Mouse (Mus musculus) forebrain, embryonic 13.5 days (tissue): Measurements from ENCODE around the gene Dock3. TPM values are rescaled to one million over a fixed set of nuclear protein-coding genes. Genes with fewer than 3 reads are reported as not detected.
A peak's percentile ranks its signal among the peaks of the same experiment; 100 is the strongest.
"Not testable (repeated sequence)": the region's sequence is repeated elsewhere in the genome, so short reads cannot be mapped to it uniquely, and the experiment has no call there.

Experiments
- ATAC-seq: fragments of 200-750 bp; cut with Nextera tagmentation; 2 replicates; pipeline ENCODE4 v1.8.0; 2017
- H3K27ac ChIP-seq: fragments of 300-500 bp; sonication (generic); 2 replicates; pipeline ENCODE4 v1.5.1; 2015; ENCODE audit warnings: inconsistent platforms, mild to moderate bottlenecking, moderate library complexity
- H3K27me3 ChIP-seq: fragments of 300-500 bp; sonication (generic); 2 replicates; pipeline ENCODE4 v1.6.1; 2015; ENCODE audit warnings: mild to moderate bottlenecking, inconsistent platforms
- H3K36me3 ChIP-seq: fragments of 300-500 bp; sonication (generic); 2 replicates; pipeline ENCODE4 v1.6.1; 2015; ENCODE audit warnings: mild to moderate bottlenecking, inconsistent platforms; ENCODE audit not compliant: poor library complexity, severe bottlenecking
- H3K4me1 ChIP-seq: fragments of 300-500 bp; sonication (generic); 2 replicates; pipeline ENCODE4 v1.6.1; 2015; ENCODE audit warnings: inconsistent platforms
- H3K4me2 ChIP-seq: fragments of 300-500 bp; sonication (generic); 2 replicates; pipeline ENCODE4 v1.6.1; 2015; ENCODE audit warnings: inconsistent platforms, mild to moderate bottlenecking, moderate library complexity
- H3K4me3 ChIP-seq: fragments of 300-500 bp; sonication (generic); 2 replicates; pipeline ENCODE4 v1.5.1; 2015; ENCODE audit warnings: mild to moderate bottlenecking, inconsistent platforms
- H3K9ac ChIP-seq: fragments of 300-500 bp; sonication (generic); 2 replicates; pipeline ENCODE4 v1.6.1; 2015; ENCODE audit warnings: mild to moderate bottlenecking, inconsistent platforms
- H3K9me3 ChIP-seq: fragments of 300-500 bp; sonication (generic); replicated peaks from 2 replicates; pipeline ENCODE4 v1.6.1; 2016; ENCODE audit warnings: inconsistent platforms
- WGBS: fragments of 180-500 bp; shearing (Covaris S2); methylation state at CpG from one replicate; pipeline ENCODE4 v1.1.7; 2015; 5-methylcytosine and 5-hydroxymethylcytosine counted together
- polyA plus RNA-seq: library from polyadenylated mRNA; unstranded; fragments of >200 nt; fragmentation: Nextera tagmentation; extraction: Ambion mirVana; gene quantifications from 2 replicates; pipeline ENCODE4 v1.2.1, GENCODE M21; 2015

Gene Dock3
- polyA plus RNA-seq, 1 experiment from 2014 or later: 16.1 TPM

DNA sequence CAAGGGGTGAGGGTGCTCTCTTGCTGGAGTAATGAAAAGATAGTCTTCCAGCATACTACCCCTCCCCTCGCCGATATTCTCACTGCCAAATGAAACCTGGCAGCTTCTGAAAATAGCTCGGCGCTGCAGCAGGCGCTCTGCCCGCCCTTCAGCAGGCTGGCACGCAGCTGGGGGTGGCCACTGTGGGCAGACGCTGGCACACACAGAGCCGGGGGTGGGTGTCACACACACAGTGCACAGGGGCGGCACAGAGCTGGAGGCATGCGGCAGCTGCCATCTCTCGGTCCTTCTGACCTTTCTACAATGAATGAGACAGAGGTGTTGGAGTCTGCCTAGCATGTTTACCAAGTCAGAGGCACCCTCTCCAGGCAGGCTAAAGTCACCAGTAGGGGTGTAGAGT lies 22.8 kb upstream of the Dock3 start:
- peak overlapping the region; percentile 30; the same call in 1 of the 2 replicates for H3K4me2 ChIP-seq
- no peaks in the 10 kb centered on the region for H3K9me3 ChIP-seq
- H3K4me3 ChIP-seq: no peak overlapping the region
- H3K9ac ChIP-seq: 0 out of 2 replicates have a peak overlapping the region, but pooled peaks have one; percentile 40
- peaks cover 57% of the 10 kb centered on the region for H3K4me1 ChIP-seq
- H3K27ac ChIP-seq: peak overlapping the region; percentile 59; the same call in 1 of the 2 replicates
- no peaks in the 10 kb centered on the region for H3K27me3 ChIP-seq
- no peaks in the 10 kb centered on the region for H3K36me3 ChIP-seq
- ATAC-seq: peak; percentile 84
- WGBS: 63% methylated on average over 12 of the region's 12 CpGs

GRCm38 (mm10) chr9:107252164-107252563 lies 20.5 kb upstream of the Dock3 start:
- peak; percentile 76 for ATAC-seq
- Histone ChIP-seq H3K9ac (peak overlapping the region; percentile 48), H3K36me3 (no peaks in the 10 kb centered on the region), H3K27ac (peak overlapping the region; percentile 84), H3K9me3 (no peaks in the 10 kb centered on the region), H3K27me3 (no peaks in the 10 kb centered on the region), H3K4me3 (no peak overlapping the region), H3K4me1 (peaks cover 47% of the 10 kb centered on the region), H3K4me2 (peak overlapping the region; percentile 35)
- 2% methylated on average over 5 of the region's 5 CpGs for WGBS

GRCm38 (mm10) chr9:107250416-107251337 lies 19.0 kb upstream of the Dock3 start:
- Histone ChIP-seq H3K36me3 (no peaks in the 10 kb centered on the region), H3K27ac (no peak overlapping the region), H3K4me1 (peaks cover 41% of the 10 kb centered on the region), H3K27me3 (no peaks in the 10 kb centered on the region), H3K4me2 (no peak overlapping the region), H3K9ac (no peak overlapping the region), H3K4me3 (no peak overlapping the region), H3K9me3 (no peaks in the 10 kb centered on the region)
- 84% methylated on average over 14 of the region's 14 CpGs for WGBS
- ATAC-seq: no peak

DNA sequence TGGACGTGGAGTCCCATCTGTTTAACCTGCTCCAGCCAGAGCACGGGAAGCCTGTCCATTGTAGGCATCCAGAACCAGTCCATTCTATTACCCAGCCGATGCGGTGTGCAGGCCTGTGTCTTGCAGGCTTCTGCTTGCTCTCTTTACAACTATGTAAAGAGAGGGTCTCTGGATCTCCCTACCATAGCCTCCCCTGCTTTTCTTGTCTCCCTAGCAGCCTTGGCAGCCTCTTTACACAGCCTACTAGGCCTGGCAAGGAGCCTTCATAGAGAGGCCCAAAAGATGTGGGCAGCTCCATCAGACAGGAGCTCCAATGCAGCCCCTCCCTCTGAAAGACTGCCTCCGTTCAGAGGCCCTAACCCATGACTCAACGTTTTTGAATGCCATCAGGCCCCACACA lies 17.4 kb upstream of the Dock3 start:
- no peaks in the 10 kb centered on the region for H3K36me3 ChIP-seq
- H3K4me1 ChIP-seq: peaks cover 26% of the 10 kb centered on the region
- H3K4me3 ChIP-seq: no peak overlapping the region
- H3K27ac ChIP-seq: no peak overlapping the region
- no peaks in the 10 kb centered on the region for H3K27me3 ChIP-seq
- no peak overlapping the region for H3K9ac ChIP-seq
- H3K4me2 ChIP-seq: no peak overlapping the region
- ATAC-seq: no peak
- H3K9me3 ChIP-seq: no peaks in the 10 kb centered on the region
- WGBS: 80% methylated on average over 6 of the region's 6 CpGs

GRCm38 (mm10) chr9:107246170-107246569 lies 14.5 kb upstream of the Dock3 start:
- no peak overlapping the region for H3K9ac ChIP-seq
- peaks cover 4% of the 10 kb centered on the region; the same call in 1 of the 2 replicates for H3K4me1 ChIP-seq
- 77% methylated on average over 4 of the region's 4 CpGs for WGBS
- no peak for ATAC-seq
- no peaks in the 10 kb centered on the region for H3K36me3 ChIP-seq
- H3K27me3 ChIP-seq: no peaks in the 10 kb centered on the region
- H3K4me3 ChIP-seq: no peak overlapping the region
- no peaks in the 10 kb centered on the region for H3K9me3 ChIP-seq
- H3K4me2 ChIP-seq: no peak overlapping the region
- H3K27ac ChIP-seq: no peak overlapping the region

DNA sequence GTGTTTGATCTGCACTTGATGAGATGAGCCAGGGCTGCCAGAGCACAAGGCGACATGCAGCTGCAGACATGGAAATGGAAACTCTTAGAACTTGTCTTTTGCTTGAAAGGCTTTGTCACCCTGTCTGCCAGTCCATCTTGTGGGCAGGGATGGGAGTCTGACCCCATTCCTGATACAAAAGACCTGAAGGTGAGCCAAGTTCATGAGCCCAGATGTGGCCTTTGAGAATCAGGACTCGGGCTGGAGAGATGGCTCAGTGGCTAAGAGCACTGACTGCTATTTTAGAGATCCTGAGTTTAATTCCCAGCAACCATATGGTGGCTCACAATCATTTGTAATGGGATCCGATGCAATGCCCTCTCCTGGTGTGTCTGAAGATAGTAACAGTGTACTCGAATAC lies 13.6 kb upstream of the Dock3 start:
- no peak overlapping the region for H3K9ac ChIP-seq
- H3K4me1 ChIP-seq: no peaks in the 10 kb centered on the region
- ATAC-seq: no peak
- no peak overlapping the region for H3K27ac ChIP-seq
- H3K4me3 ChIP-seq: no peak overlapping the region
- no peaks in the 10 kb centered on the region for H3K27me3 ChIP-seq
- H3K4me2 ChIP-seq: no peak overlapping the region
- 86% methylated on average over 4 of the region's 4 CpGs for WGBS
- H3K36me3 ChIP-seq: no peaks in the 10 kb centered on the region
- no peaks in the 10 kb centered on the region for H3K9me3 ChIP-seq

GRCm38 (mm10) chr9:107236151-107236550 lies 4.4 kb upstream of the Dock3 start:
- no peak for ATAC-seq
- Histone ChIP-seq H3K4me2 (no peak overlapping the region), H3K27ac (no peak overlapping the region), H3K27me3 (peaks cover 52% of the 10 kb centered on the region), H3K4me1 (no peaks in the 10 kb centered on the region), H3K4me3 (no peak overlapping the region), H3K9me3 (no peaks in the 10 kb centered on the region), H3K36me3 (no peaks in the 10 kb centered on the region), H3K9ac (no peak overlapping the region)
- 72% methylated on average over 5 of the region's 5 CpGs for WGBS

DNA sequence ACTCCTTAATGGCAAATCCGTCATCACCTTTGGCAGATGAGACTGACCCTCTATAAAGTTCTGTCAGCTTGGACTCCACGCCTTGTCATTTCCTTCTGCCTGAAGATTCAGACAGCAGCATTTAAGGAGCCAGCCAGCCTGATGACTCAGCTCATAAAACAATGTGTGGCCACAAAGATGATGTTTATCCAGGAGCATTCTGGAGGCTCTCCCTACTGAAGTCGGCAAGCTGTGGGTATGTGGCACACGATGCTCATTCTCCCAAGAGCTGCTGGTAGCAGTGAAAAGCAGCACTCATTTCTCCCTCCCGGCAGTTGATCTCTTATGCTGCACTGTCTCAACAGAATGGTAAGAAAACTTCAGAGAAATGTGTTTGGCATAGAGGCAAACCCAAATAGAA lies 3.6 kb upstream of the Dock3 start:
- Histone ChIP-seq H3K9ac (no peak overlapping the region), H3K9me3 (no peaks in the 10 kb centered on the region), H3K27ac (no peak overlapping the region), H3K4me3 (no peak overlapping the region), H3K27me3 (peaks cover 52% of the 10 kb centered on the region), H3K36me3 (no peaks in the 10 kb centered on the region), H3K4me2 (no peak overlapping the region), H3K4me1 (peaks cover under 1% of the 10 kb centered on the region; the same call in 1 of the 2 replicates)
- WGBS: 71% methylated on average over 5 of the region's 5 CpGs
- ATAC-seq: no peak

- H3K27ac ChIP-seq: 0 out of 2 replicates have a peak overlapping the region, but pooled peaks have one; percentile 44
- 0 out of 2 replicates have a peak, but pooled peaks have one; percentile 7 for ATAC-seq
Observed at GRCm38 (mm10) chr9:107232140-107232539, 431 bp upstream of the Dock3 start.

GRCm38 (mm10) chr9:107230991-107231538 lies 644 bp downstream of the Dock3 start:
- WGBS: 2% methylated on average over 18 of the region's 50 CpGs
- peak overlapping the region; percentile 91 for H3K9ac ChIP-seq
- H3K27me3 ChIP-seq: peaks cover 37% of the 10 kb centered on the region
- peak overlapping the region; percentile 92 for H3K4me3 ChIP-seq
- peak; percentile 91 for ATAC-seq
- peak overlapping the region; percentile 80 for H3K4me2 ChIP-seq
- H3K4me1 ChIP-seq: peaks cover 7% of the 10 kb centered on the region
- H3K27ac ChIP-seq: peak overlapping the region; percentile 88
- H3K36me3 ChIP-seq: no peaks in the 10 kb centered on the region
- no peaks in the 10 kb centered on the region for H3K9me3 ChIP-seq

More at GRCm38 (mm10) chr9:107232140-107232539, 431 bp upstream of the Dock3 start:
- 21% methylated on average over 9 of the region's 9 CpGs for WGBS
- Histone ChIP-seq H3K4me2 (peak overlapping the region; percentile 80), H3K4me1 (peaks cover 7% of the 10 kb centered on the region), H3K9ac (peak overlapping the region; percentile 91), H3K4me3 (peak overlapping the region; percentile 92), H3K27me3 (peaks cover 44% of the 10 kb centered on the region), H3K36me3 (no peaks in the 10 kb centered on the region), H3K9me3 (no peaks in the 10 kb centered on the region)

GRCm38 (mm10) chr9:107224597-107224996 lies 7.1 kb downstream of the Dock3 start:
- Histone ChIP-seq H3K27ac (no peak overlapping the region), H3K9ac (no peak overlapping the region), H3K4me2 (no peak overlapping the region), H3K9me3 (no peaks in the 10 kb centered on the region), H3K4me3 (no peak overlapping the region), H3K27me3 (no peaks in the 10 kb centered on the region), H3K36me3 (no peaks in the 10 kb centered on the region), H3K4me1 (no peaks in the 10 kb centered on the region)
- no peak for ATAC-seq
- WGBS: 88% methylated on average over 1 of the region's 1 CpGs

- H3K4me3 ChIP-seq: not testable (repeated sequence)
- 89% methylated on average over 1 of the region's 1 CpGs for WGBS
Observed at GRCm38 (mm10) chr9:107174831-107175230, 56.9 kb downstream of the Dock3 start.

More at GRCm38 (mm10) chr9:107174831-107175230, 56.9 kb downstream of the Dock3 start:
- H3K36me3 ChIP-seq, H3K27me3 ChIP-seq, H3K9me3 ChIP-seq, H3K4me1 ChIP-seq, ATAC-seq, H3K27ac ChIP-seq, H3K9ac ChIP-seq, H3K4me2 ChIP-seq: not testable (repeated sequence)
